Mouse (Mus musculus) lung, postnatal 4 days (tissue): Measurements from ENCODE around the gene Adam17.

ENCODE experiments used
- DNase-seq, 2 experiments: peaks; one replicate each; pipeline ENCODE4 v3.0.0; 2021

The Adam17 gene

GRCm38 (mm10) chr12:21305741-21306140, 67.7 kb downstream of the Adam17 start:
- DNase-seq, result no peak

GRCm38 (mm10) chr12:21302361-21302783, 71.1 kb downstream of the Adam17 start:
- no peak for DNase-seq

- no peak for DNase-seq
Observed at GRCm38 (mm10) chr12:21301932-21302331, 71.5 kb downstream of the Adam17 start.

GRCm38 (mm10) chr12:21301324-21301723, 72.1 kb downstream of the Adam17 start:
- no peak for DNase-seq

GRCm38 (mm10) chr12:21298856-21299255, 74.6 kb downstream of the Adam17 start:
- no peak for DNase-seq

- peak; percentile 28 to 54 for DNase-seq
Observed at GRCm38 (mm10) chr12:21289651-21290050, 83.8 kb downstream of the Adam17 start.

- peak; percentile 42 to 56 for DNase-seq
Observed at GRCm38 (mm10) chr12:21288716-21289395, 84.6 kb downstream of the Adam17 start.

GRCm38 (mm10) chr12:21286712-21287650, 86.5 kb downstream of the Adam17 start:
- DNase-seq, result peak in 1 of 2 experiments; percentile 16

- DNase-seq, result peak; percentile 99
Observed at GRCm38 (mm10) chr12:21286243-21286622, 87.2 kb downstream of the Adam17 start, which contains the start of gene Itgb1bp1. TSS of gene Itgb1bp1 (minus strand) at chr12:21286284.

GRCm38 (mm10) chr12:21285508-21286242, 87.8 kb downstream of the Adam17 start:
- DNase-seq, result no peak

- no peak for DNase-seq
Observed at GRCm38 (mm10) chr12:21284761-21285441, 88.5 kb downstream of the Adam17 start, which contains the start of gene Cpsf3. TSS of gene Cpsf3 (plus strand) at chr12:21285391.

- no peak for DNase-seq
Observed at GRCm38 (mm10) chr12:21277352-21277864, 96.0 kb downstream of the Adam17 start.

GRCm38 (mm10) chr12:21274446-21274845, 99.0 kb downstream of the Adam17 start:
- no peak for DNase-seq
